Comparison of ENCODE assay signal across 1 mouse cellular context in genomic region chr8:121602860-121603259, GRCm38 (mm10).
TF ChIP-seq lines count a peak whose summit lies in the region.

No protein-coding gene starts in this region.

TF ChIP-seq in MEL, 35 proteins besides CTCF, POLR2A, EP300 and RAD21:
- TF ChIP-seq SMC3 (IDR thresholded peaks at IDR 0.05; ENCODE audit: low read depth, low read length) (peak; percentile 66), HCFC1 (IDR thresholded peaks at IDR 0.05; ENCODE audit: low read depth, low read length) (peak; percentile 42; the same call in 1 of the 2 replicates), BHLHE40 (IDR thresholded peaks at IDR 0.05; ENCODE audit: borderline replicate concordance, low read depth, low read length) (no peak), TBP (IDR thresholded peaks at IDR 0.05; ENCODE audit: low read depth, low read length) (0 out of 2 replicates have a peak, but pooled peaks have one; percentile 12), POLR2AphosphoS2 (IDR thresholded peaks at IDR 0.05; ENCODE audit: low read length) (no peak), ZC3H11A (IDR thresholded peaks at IDR 0.05; ENCODE audit: low read depth, low read length) (peak; percentile 36; the same call in 1 of the 2 replicates), GATA1 (IDR thresholded peaks at IDR 0.05; ENCODE audit: low read depth, low read length) (peak; percentile 83), SIN3A (IDR thresholded peaks at IDR 0.05; ENCODE audit: low read length) (0 out of 2 replicates have a peak, but pooled peaks have one; percentile 20)
TF ChIP-seq in MEL: peak in this region for 6.
